Mouse (Mus musculus) lung, adult 2 months (tissue): ENCODE measurements around the gene Gfra1.

ENCODE experiments used
- CTCF ChIP-seq: fragments of 200-500 bp; IDR thresholded peaks from 2 replicates; pipeline ENCODE4 v1.5.1; 2011; ENCODE audit warnings: mild to moderate bottlenecking, low read length, control low read depth; ENCODE audit not compliant: insufficient read depth
- POLR2A ChIP-seq: fragments of 200-500 bp; IDR thresholded peaks from 2 replicates; pipeline ENCODE4 v1.6.1; 2011; ENCODE audit warnings: low read depth, mild to moderate bottlenecking, control low read depth, low read length, borderline replicate concordance; ENCODE audit errors: extremely low read depth

GRCm38 (mm10) chr19:58474251-58474650 is 18.5 kb upstream of the Gfra1 start:
- TF ChIP-seq CTCF, result no peak
- no peak for TF ChIP-seq POLR2A
